Mouse (Mus musculus): ENCODE measurements around the gene Ebna1bp2.

The Ebna1bp2 gene

GRCm38 (mm10) chr4:118620279-118620966 lies at the start of gene Ebna1bp2, which contains the start of gene Cfap57:
Ebna1bp2 (plus strand) TSS chr4:118620799.
Cfap57 (minus strand) TSS chr4:118620777.
- peak; percentile 86 for DNase-seq (ENCODE audit: low spot score)

- no peak for DNase-seq (ENCODE audit: low spot score)
Observed at GRCm38 (mm10) chr4:118571441-118571840, 49.2 kb upstream of the Ebna1bp2 start.

GRCm38 (mm10) chr4:118576097-118576496 lies 44.5 kb upstream of the Ebna1bp2 start:
- peak; percentile 91 for DNase-seq (ENCODE audit: low spot score)

- DNase-seq (ENCODE audit: low spot score), result peak; percentile 54
Observed at GRCm38 (mm10) chr4:118579313-118579712, 41.3 kb upstream of the Ebna1bp2 start.

GRCm38 (mm10) chr4:118581508-118581907 lies 39.1 kb upstream of the Ebna1bp2 start:
- DNase-seq (ENCODE audit: low spot score), result no peak

- no peak for DNase-seq (ENCODE audit: low spot score)
Observed at GRCm38 (mm10) chr4:118582629-118583028, 38.0 kb upstream of the Ebna1bp2 start.

GRCm38 (mm10) chr4:118589053-118589732 lies 31.4 kb upstream of the Ebna1bp2 start:
- no peak for DNase-seq (ENCODE audit: low spot score)

GRCm38 (mm10) chr4:118589733-118590130 lies 30.9 kb upstream of the Ebna1bp2 start:
- DNase-seq (ENCODE audit: low spot score), result no peak

- DNase-seq (ENCODE audit: low spot score), result no peak
Observed at GRCm38 (mm10) chr4:118604065-118604464, 16.5 kb upstream of the Ebna1bp2 start.

GRCm38 (mm10) chr4:118609836-118610235 lies 10.8 kb upstream of the Ebna1bp2 start:
- no peak for DNase-seq (ENCODE audit: low spot score)

GRCm38 (mm10) chr4:118612619-118613018 lies 8.0 kb upstream of the Ebna1bp2 start:
- DNase-seq (ENCODE audit: low spot score), result peak; percentile 25

- DNase-seq (ENCODE audit: low spot score), result no peak
Observed at GRCm38 (mm10) chr4:118615412-118615811, 5.2 kb upstream of the Ebna1bp2 start.

- no peak for DNase-seq (ENCODE audit: low spot score)
Observed at GRCm38 (mm10) chr4:118620967-118621320, 345 bp downstream of the Ebna1bp2 start.

GRCm38 (mm10) chr4:118621781-118622180 lies 1.2 kb downstream of the Ebna1bp2 start:
- no peak for DNase-seq (ENCODE audit: low spot score)

GRCm38 (mm10) chr4:118630261-118630660 lies 9.7 kb downstream of the Ebna1bp2 start:
- no peak for DNase-seq (ENCODE audit: low spot score)

- DNase-seq (ENCODE audit: low spot score), result no peak
Observed at GRCm38 (mm10) chr4:118642346-118643190, 22.0 kb downstream of the Ebna1bp2 start.

- DNase-seq (ENCODE audit: low spot score), result peak; percentile 55
Observed at GRCm38 (mm10) chr4:118645234-118645633, 24.6 kb downstream of the Ebna1bp2 start.

GRCm38 (mm10) chr4:118658652-118659051 lies 38.1 kb downstream of the Ebna1bp2 start, which contains the start of gene Olfr62:
Olfr62 (plus strand) TSS chr4:118658952.
- DNase-seq (ENCODE audit: low spot score), result no peak
